Mouse (Mus musculus): ENCODE data around the gene Ifna1. TPM values are rescaled to one million over a fixed set of nuclear protein-coding genes. Genes with fewer than 3 reads are reported as not detected.

The Ifna1 gene
- not detected in 2 replicates for polyA plus RNA-seq (2012; ENCODE audit: low replicate concordance)

GRCm38 (mm10) chr4:88849698-88850097 is at the start of gene Ifna1:
Gene Ifna1, plus strand, starts transcription at chr4:88850087.

GRCm38 (mm10) chr4:88802954-88803353 is 46.9 kb upstream of the Ifna1 start, which contains the start of gene Gm13287:
Gene Gm13287, plus strand, starts transcription at chr4:88803254.

GRCm38 (mm10) chr4:88805231-88805630 is 44.7 kb upstream of the Ifna1 start, which contains the start of gene Gm13288:
Gene Gm13288, plus strand, starts transcription at chr4:88805531.

GRCm38 (mm10) chr4:88815928-88816327 is 34.0 kb upstream of the Ifna1 start, which contains the start of gene Ifna7:
Gene Ifna7, plus strand, starts transcription at chr4:88816228.

GRCm38 (mm10) chr4:88819659-88820058 is 30.2 kb upstream of the Ifna1 start, which contains the start of gene Ifna11:
Gene Ifna11, plus strand, starts transcription at chr4:88819959.

GRCm38 (mm10) chr4:88827116-88827515 is 22.8 kb upstream of the Ifna1 start, which contains the start of gene Ifna6:
Gene Ifna6, plus strand, starts transcription at chr4:88827416.

GRCm38 (mm10) chr4:88835225-88835624 is 14.7 kb upstream of the Ifna1 start, which contains the start of gene Ifna5:
Gene Ifna5, plus strand, starts transcription at chr4:88835525.

GRCm38 (mm10) chr4:88841438-88841911 is 8.4 kb upstream of the Ifna1 start, which contains the start of gene Ifna4:
Gene Ifna4, plus strand, starts transcription at chr4:88841861.

GRCm38 (mm10) chr4:88880101-88880500 is 30.2 kb downstream of the Ifna1 start, which contains the start of gene Ifne:
Gene Ifne, minus strand, starts transcription at chr4:88880201.

Other genes starting within 250 kb of the Ifna1 start
- gene Ifna12, start 246.7 kb upstream of the Ifna1 start, polyA plus RNA-seq (2012; ENCODE audit: low replicate concordance): not detected in 2 replicates
- not detected in 2 replicates for gene C87499, start 215.7 kb upstream of the Ifna1 start, polyA plus RNA-seq (2012; ENCODE audit: low replicate concordance)
- gene Ifna13, start 205.6 kb upstream of the Ifna1 start, polyA plus RNA-seq (2012; ENCODE audit: low replicate concordance): not detected in 2 replicates
- gene Ifna16, start 173.2 kb upstream of the Ifna1 start, polyA plus RNA-seq (2012; ENCODE audit: low replicate concordance): not detected in 2 replicates
- not detected in 2 replicates for gene Ifna2, start 166.2 kb upstream of the Ifna1 start, polyA plus RNA-seq (2012; ENCODE audit: low replicate concordance)
- gene Ifnab, start 158.7 kb upstream of the Ifna1 start, polyA plus RNA-seq (2012; ENCODE audit: low replicate concordance): not detected in 2 replicates
- not detected in 2 replicates for gene Gm26566, start 128.3 kb upstream of the Ifna1 start, polyA plus RNA-seq (2012; ENCODE audit: low replicate concordance)
- gene Klhl9, start 127.6 kb upstream of the Ifna1 start, polyA plus RNA-seq (2012; ENCODE audit: low replicate concordance): 5.7 and 6.4 TPM in 2 replicates
- not detected in 2 replicates for gene Gm13271, start 95.2 kb upstream of the Ifna1 start, polyA plus RNA-seq (2012; ENCODE audit: low replicate concordance)
- not detected in 2 replicates for gene Gm13283, start 90.0 kb upstream of the Ifna1 start, polyA plus RNA-seq (2012; ENCODE audit: low replicate concordance)
- gene Gm13290, start 76.3 kb upstream of the Ifna1 start, polyA plus RNA-seq (2012; ENCODE audit: low replicate concordance): not detected in 2 replicates
- not detected in 2 replicates for gene Gm13289, start 73.2 kb upstream of the Ifna1 start, polyA plus RNA-seq (2012; ENCODE audit: low replicate concordance)
- gene Gm13272, start 70.2 kb upstream of the Ifna1 start, polyA plus RNA-seq (2012; ENCODE audit: low replicate concordance): not detected in 2 replicates
- not detected in 2 replicates for gene Ifnz, start 68.0 kb upstream of the Ifna1 start, polyA plus RNA-seq (2012; ENCODE audit: low replicate concordance)
- not detected in 2 replicates for gene Gm13276, start 64.4 kb upstream of the Ifna1 start, polyA plus RNA-seq (2012; ENCODE audit: low replicate concordance)
- gene Gm13277, start 61.5 kb upstream of the Ifna1 start, polyA plus RNA-seq (2012; ENCODE audit: low replicate concordance): not detected in 2 replicates
- gene Gm13278, start 58.5 kb upstream of the Ifna1 start, polyA plus RNA-seq (2012; ENCODE audit: low replicate concordance): not detected in 2 replicates
- gene Gm13275, start 55.6 kb upstream of the Ifna1 start, polyA plus RNA-seq (2012; ENCODE audit: low replicate concordance): not detected in 2 replicates
- not detected in 2 replicates for gene Gm13279, start 52.7 kb upstream of the Ifna1 start, polyA plus RNA-seq (2012; ENCODE audit: low replicate concordance)
- not detected in 2 replicates for gene Gm13285, start 50.4 kb upstream of the Ifna1 start, polyA plus RNA-seq (2012; ENCODE audit: low replicate concordance)
- not detected in 2 replicates for gene Gm13287, start 46.8 kb upstream of the Ifna1 start, polyA plus RNA-seq (2012; ENCODE audit: low replicate concordance)
- gene Gm13288, start 44.6 kb upstream of the Ifna1 start, polyA plus RNA-seq (2012; ENCODE audit: low replicate concordance): not detected in 2 replicates
- not detected in 2 replicates for gene Ifna7, start 33.9 kb upstream of the Ifna1 start, polyA plus RNA-seq (2012; ENCODE audit: low replicate concordance)
- not detected in 2 replicates for gene Ifna11, start 30.1 kb upstream of the Ifna1 start, polyA plus RNA-seq (2012; ENCODE audit: low replicate concordance)
- gene Ifna6, start 22.7 kb upstream of the Ifna1 start, polyA plus RNA-seq (2012; ENCODE audit: low replicate concordance): not detected in 2 replicates
- gene Ifna5, start 14.6 kb upstream of the Ifna1 start, polyA plus RNA-seq (2012; ENCODE audit: low replicate concordance): not detected in 2 replicates
- not detected in 2 replicates for gene Ifna4, start 8.2 kb upstream of the Ifna1 start, polyA plus RNA-seq (2012; ENCODE audit: low replicate concordance)
- gene Ifne, start 30.1 kb downstream of the Ifna1 start, polyA plus RNA-seq (2012; ENCODE audit: low replicate concordance): not detected in 2 replicates